Mouse (Mus musculus): ENCODE results near the gene Bicd2. TPM values are rescaled to one million over a fixed set of nuclear protein-coding genes. Genes with fewer than 3 reads are reported as not detected.
A peak's percentile ranks its signal among the peaks of the same experiment; 100 is the strongest.

Gene Bicd2
- polyA plus RNA-seq, 1 experiment from 2014 or later, result 28.3 TPM

- Histone ChIP-seq H3K9me3 (replicated peaks) (no peaks in the 10 kb centered on the region), H3K27me3 (replicated peaks) (no peaks in the 10 kb centered on the region), H3K4me1 (peaks cover 39% of the 10 kb centered on the region), H3K4me2 (no peak overlapping the region), H3K36me3 (peaks cover 7% of the 10 kb centered on the region), H3K27ac (replicated peaks) (peak overlapping the region; percentile 48), H3K4me3 (replicated peaks) (no peak overlapping the region), H3K9ac (replicated peaks) (no peak overlapping the region)
- WGBS, result 25% methylated on average over 3 of the region's 3 CpGs
- no peak; the same call in 1 of the 2 replicates for ATAC-seq (ENCODE audit: low FRiP score)
These were observed 11.3 kb downstream of the Bicd2 start for GRCm38 (mm10) chr13:49352581-49353159.

GRCm38 (mm10) chr13:49353422-49353821, 12.0 kb downstream of the Bicd2 start:
- no peak overlapping the region for H3K9ac ChIP-seq (replicated peaks)
- H3K27ac ChIP-seq (replicated peaks), result no peak overlapping the region; the same call in 1 of the 2 replicates
- H3K4me2 ChIP-seq, result no peak overlapping the region
- ATAC-seq (ENCODE audit: low FRiP score), result no peak
- no peaks in the 10 kb centered on the region for H3K9me3 ChIP-seq (replicated peaks)
- H3K27me3 ChIP-seq (replicated peaks), result no peaks in the 10 kb centered on the region
- H3K4me1 ChIP-seq, result peaks cover 36% of the 10 kb centered on the region
- peaks cover 9% of the 10 kb centered on the region for H3K36me3 ChIP-seq
- H3K4me3 ChIP-seq (replicated peaks), result no peak overlapping the region

GRCm38 (mm10) chr13:49353991-49354507, 12.7 kb downstream of the Bicd2 start:
- ATAC-seq (ENCODE audit: low FRiP score), result peak; percentile 30; the same call in 1 of the 2 replicates
- 71% methylated on average over 5 of the region's 5 CpGs for WGBS
- 0 out of 2 replicates have a peak overlapping the region, but pooled peaks have one; percentile 5 for H3K27ac ChIP-seq (replicated peaks)
- no peak overlapping the region for H3K9ac ChIP-seq (replicated peaks)
- no peaks in the 10 kb centered on the region for H3K9me3 ChIP-seq (replicated peaks)
- no peak overlapping the region for H3K4me2 ChIP-seq
- no peak overlapping the region for H3K4me3 ChIP-seq (replicated peaks)
- H3K4me1 ChIP-seq, result peaks cover 34% of the 10 kb centered on the region
- no peaks in the 10 kb centered on the region for H3K27me3 ChIP-seq (replicated peaks)
- peaks cover 9% of the 10 kb centered on the region for H3K36me3 ChIP-seq

- Histone ChIP-seq H3K9ac (replicated peaks) (no peak overlapping the region), H3K27ac (replicated peaks) (no peak overlapping the region), H3K27me3 (replicated peaks) (no peaks in the 10 kb centered on the region), H3K4me2 (no peak overlapping the region), H3K4me3 (replicated peaks) (no peak overlapping the region), H3K9me3 (replicated peaks) (no peaks in the 10 kb centered on the region), H3K36me3 (peaks cover 9% of the 10 kb centered on the region), H3K4me1 (peaks cover 34% of the 10 kb centered on the region)
- no peak for ATAC-seq (ENCODE audit: low FRiP score)
- WGBS, result 83% methylated on average over 11 of the region's 11 CpGs
These were observed 14.2 kb downstream of the Bicd2 start for GRCm38 (mm10) chr13:49355461-49356061.

- WGBS, result 92% methylated on average over 7 of the region's 7 CpGs
- no peak for ATAC-seq (ENCODE audit: low FRiP score)
- H3K27me3 ChIP-seq (replicated peaks), result no peaks in the 10 kb centered on the region
- no peak overlapping the region for H3K4me2 ChIP-seq
- H3K36me3 ChIP-seq, result peaks cover 9% of the 10 kb centered on the region
- H3K9ac ChIP-seq (replicated peaks), result no peak overlapping the region
- H3K4me1 ChIP-seq, result peaks cover 39% of the 10 kb centered on the region
- H3K27ac ChIP-seq (replicated peaks), result no peak overlapping the region
- H3K9me3 ChIP-seq (replicated peaks), result no peaks in the 10 kb centered on the region
- no peak overlapping the region for H3K4me3 ChIP-seq (replicated peaks)
These were observed 14.7 kb downstream of the Bicd2 start for GRCm38 (mm10) chr13:49356090-49356489.

GRCm38 (mm10) chr13:49357367-49358026, 16.1 kb downstream of the Bicd2 start:
- no peaks in the 10 kb centered on the region for H3K27me3 ChIP-seq (replicated peaks)
- peaks cover 29% of the 10 kb centered on the region for H3K4me1 ChIP-seq
- H3K27ac ChIP-seq (replicated peaks), result no peak overlapping the region
- ATAC-seq (ENCODE audit: low FRiP score), result no peak
- 95% methylated on average over 8 of the region's 8 CpGs for WGBS
- H3K9ac ChIP-seq (replicated peaks), result no peak overlapping the region
- no peak overlapping the region for H3K4me2 ChIP-seq
- H3K9me3 ChIP-seq (replicated peaks), result no peaks in the 10 kb centered on the region
- H3K36me3 ChIP-seq, result peaks cover 9% of the 10 kb centered on the region
- no peak overlapping the region for H3K4me3 ChIP-seq (replicated peaks)

- Histone ChIP-seq H3K4me2 (no peak overlapping the region), H3K9me3 (replicated peaks) (no peaks in the 10 kb centered on the region), H3K4me3 (replicated peaks) (no peak overlapping the region), H3K4me1 (peaks cover 28% of the 10 kb centered on the region), H3K9ac (replicated peaks) (no peak overlapping the region), H3K36me3 (peaks cover 9% of the 10 kb centered on the region), H3K27me3 (replicated peaks) (no peaks in the 10 kb centered on the region), H3K27ac (replicated peaks) (no peak overlapping the region)
- WGBS, result 94% methylated on average over 3 of the region's 3 CpGs
- no peak for ATAC-seq (ENCODE audit: low FRiP score)
These were observed 16.8 kb downstream of the Bicd2 start for GRCm38 (mm10) chr13:49358184-49358583.

GRCm38 (mm10) chr13:49360906-49361406, 19.6 kb downstream of the Bicd2 start:
- Histone ChIP-seq H3K27me3 (replicated peaks) (no peaks in the 10 kb centered on the region), H3K27ac (replicated peaks) (0 out of 2 replicates have a peak overlapping the region, but pooled peaks have one; percentile 10), H3K9ac (replicated peaks) (no peak overlapping the region), H3K4me2 (no peak overlapping the region), H3K9me3 (replicated peaks) (no peaks in the 10 kb centered on the region), H3K4me3 (replicated peaks) (no peak overlapping the region), H3K36me3 (peaks cover 9% of the 10 kb centered on the region), H3K4me1 (peaks cover 25% of the 10 kb centered on the region)
- no peak for ATAC-seq (ENCODE audit: low FRiP score)
- whole genome bisulfite sequencing, result 49% methylated on average over 3 of the region's 3 CpGs

- no peaks in the 10 kb centered on the region for H3K27me3 ChIP-seq (replicated peaks)
- no peak overlapping the region for H3K4me2 ChIP-seq
- H3K36me3 ChIP-seq, result peaks cover 5% of the 10 kb centered on the region
- no peak overlapping the region for H3K4me3 ChIP-seq (replicated peaks)
- no peak overlapping the region for H3K9ac ChIP-seq (replicated peaks)
- H3K27ac ChIP-seq (replicated peaks), result 0 out of 2 replicates have a peak overlapping the region, but pooled peaks have one; percentile 29
- no peaks in the 10 kb centered on the region for H3K9me3 ChIP-seq (replicated peaks)
- WGBS, result 82% methylated on average over 7 of the region's 7 CpGs
- no peak for ATAC-seq (ENCODE audit: low FRiP score)
- H3K4me1 ChIP-seq, result peaks cover 29% of the 10 kb centered on the region
These were observed 21.0 kb downstream of the Bicd2 start for GRCm38 (mm10) chr13:49362364-49362763.

GRCm38 (mm10) chr13:49362804-49363203, 21.4 kb downstream of the Bicd2 start:
- Histone ChIP-seq H3K27me3 (replicated peaks) (no peaks in the 10 kb centered on the region), H3K9ac (replicated peaks) (no peak overlapping the region), H3K27ac (replicated peaks) (0 out of 2 replicates have a peak overlapping the region, but pooled peaks have one; percentile 29), H3K4me2 (no peak overlapping the region), H3K9me3 (replicated peaks) (no peaks in the 10 kb centered on the region), H3K4me1 (peaks cover 29% of the 10 kb centered on the region), H3K4me3 (replicated peaks) (no peak overlapping the region), H3K36me3 (peaks cover under 1% of the 10 kb centered on the region; the same call in 1 of the 2 replicates)
- ATAC-seq (ENCODE audit: low FRiP score), result no peak
- WGBS, result 83% methylated on average over 2 of the region's 2 CpGs

GRCm38 (mm10) chr13:49364716-49365115, 23.3 kb downstream of the Bicd2 start:
- Histone ChIP-seq H3K9ac (replicated peaks) (no peak overlapping the region), H3K4me1 (peaks cover 29% of the 10 kb centered on the region), H3K9me3 (replicated peaks) (no peaks in the 10 kb centered on the region), H3K36me3 (peaks cover 6% of the 10 kb centered on the region), H3K27ac (replicated peaks) (no peak overlapping the region), H3K27me3 (replicated peaks) (no peaks in the 10 kb centered on the region), H3K4me2 (no peak overlapping the region), H3K4me3 (replicated peaks) (no peak overlapping the region)
- 90% methylated on average over 2 of the region's 2 CpGs for WGBS
- ATAC-seq (ENCODE audit: low FRiP score), result no peak
